In genomic region chr7:45638623-45639401, GRCm38 (mm10) we compare ENCODE assay signal across 7 mouse cellular contexts. TPM values are rescaled to one million over a fixed set of nuclear protein-coding genes. Genes with fewer than 3 reads are reported as not detected.
DNase-seq lines count a peak whose midpoint lies in the region; ATAC-seq and TF ChIP-seq lines count a peak whose summit lies in the region.

No protein-coding gene starts in this region.

- 29% methylated on average over 29 of the region's 29 CpGs for WGBS in heart, embryonic 11.5 days (ENCODE audit: insufficient replicate concordance)
- WGBS in kidney, embryonic 15.5 days, result 21% methylated on average over 29 of the region's 29 CpGs
- WGBS in limb, embryonic 12.5 days, result 18% methylated on average over 29 of the region's 29 CpGs
- 16% methylated on average over 29 of the region's 29 CpGs for WGBS in midbrain, embryonic 16.5 days

- H3K4me3 ChIP-seq in embryonic fibroblast, embryonic 13.5 days (ENCODE audit: insufficient read depth, low read length), result peak overlapping the region; percentile 30
- H3K4me3 ChIP-seq in heart, embryonic 11.5 days (ENCODE audit: low read depth, low read length), result 0 out of 2 replicates have a peak overlapping the region, but pooled peaks have one; percentile 22
- H3K4me3 ChIP-seq in kidney, embryonic 15.5 days (replicated peaks), result peak overlapping the region; percentile 33
- peak overlapping the region; percentile 32 for H3K4me3 ChIP-seq in limb, embryonic 12.5 days (replicated peaks)
- peak overlapping the region; percentile 37 for H3K4me3 ChIP-seq in midbrain, embryonic 16.5 days (ENCODE audit: low read depth, low read length)
- H3K4me3 ChIP-seq in testis, adult 2 months (ENCODE audit: control insufficient read depth, low read depth, low read length), result peak overlapping the region; percentile 11

- ATAC-seq in heart, embryonic 11.5 days (replicated peaks; ENCODE audit: insufficient number of reproducible peaks, low FRiP score, low TSS enrichment), result peak; percentile 56
- ATAC-seq in kidney, embryonic 15.5 days (replicated peaks; ENCODE audit: low FRiP score), result peak; percentile 79
- ATAC-seq in limb, embryonic 12.5 days (ENCODE audit: insufficient number of reproducible peaks, insufficient read depth, low FRiP score, low TSS enrichment, low read depth), result peak; percentile 77
- ATAC-seq in midbrain, embryonic 16.5 days, result peak; percentile 89

- DNase-seq in brain, embryonic 18.5 days (ENCODE audit: low read depth, low spot score), result peak; percentile 97

- peak; percentile 85 for TF ChIP-seq POLR2A in embryonic fibroblast, embryonic 13.5 days (IDR thresholded peaks at IDR 0.05; ENCODE audit: low read depth, low read length)
- TF ChIP-seq POLR2A in testis, adult 2 months (IDR thresholded peaks at IDR 0.05; ENCODE audit: control insufficient read depth, low read depth, low read length), result peak; percentile 70; the same call in 1 of the 2 replicates

- TF ChIP-seq CTCF in embryonic fibroblast, embryonic 13.5 days (IDR thresholded peaks at IDR 0.05; ENCODE audit: borderline replicate concordance, insufficient read depth, low read length), result no peak
- TF ChIP-seq CTCF in testis, adult 2 months (IDR thresholded peaks at IDR 0.05; ENCODE audit: control insufficient read depth, insufficient read depth, insufficient replicate concordance, low read depth, low read length), result no peak

- H3K27me3 ChIP-seq in heart, embryonic 11.5 days (ENCODE audit: control insufficient read depth, insufficient read depth, low read length), result no peaks in the 10 kb centered on the region
- H3K27me3 ChIP-seq in kidney, embryonic 15.5 days, result no peaks in the 10 kb centered on the region
- no peaks in the 10 kb centered on the region; the same call in 1 of the 2 replicates for H3K27me3 ChIP-seq in limb, embryonic 12.5 days
- H3K27me3 ChIP-seq in midbrain, embryonic 16.5 days (ENCODE audit: control insufficient read depth, insufficient read depth, low read depth, low read length), result no peaks in the 10 kb centered on the region
- no peaks in the 10 kb centered on the region for H3K27me3 ChIP-seq in testis, adult 2 months (ENCODE audit: control insufficient read depth, insufficient read depth, low read length)

- H3K4me2 ChIP-seq in heart, embryonic 11.5 days, result peak overlapping the region; percentile 44
- peak overlapping the region; percentile 55 for H3K4me2 ChIP-seq in kidney, embryonic 15.5 days
- H3K4me2 ChIP-seq in limb, embryonic 12.5 days, result peak overlapping the region; percentile 51
- peak overlapping the region; percentile 53 for H3K4me2 ChIP-seq in midbrain, embryonic 16.5 days (ENCODE audit: low read length)

- H3K36me3 ChIP-seq in heart, embryonic 11.5 days (ENCODE audit: control insufficient read depth, insufficient read depth, low read length), result 0 out of 2 replicates have a peak, but pooled peaks cover 5% of the 10 kb centered on the region
- H3K36me3 ChIP-seq in kidney, embryonic 15.5 days, result peaks cover 14% of the 10 kb centered on the region; the same call in 1 of the 2 replicates
- H3K36me3 ChIP-seq in limb, embryonic 12.5 days, result peaks cover 14% of the 10 kb centered on the region; the same call in 1 of the 2 replicates
- H3K36me3 ChIP-seq in midbrain, embryonic 16.5 days (ENCODE audit: control insufficient read depth, insufficient read depth, low read length), result peaks cover 13% of the 10 kb centered on the region
- no peaks in the 10 kb centered on the region for H3K36me3 ChIP-seq in testis, adult 2 months (ENCODE audit: control insufficient read depth, insufficient read depth, low read length)

- no peak overlapping the region for H3K9ac ChIP-seq in heart, embryonic 11.5 days (ENCODE audit: low read depth, low read length)
- no peak overlapping the region for H3K9ac ChIP-seq in kidney, embryonic 15.5 days
- 0 out of 2 replicates have a peak overlapping the region, but pooled peaks have one; percentile 38 for H3K9ac ChIP-seq in limb, embryonic 12.5 days (replicated peaks)
- peak overlapping the region; percentile 27; the same call in 1 of the 2 replicates for H3K9ac ChIP-seq in midbrain, embryonic 16.5 days (ENCODE audit: low read depth, low read length)

- H3K27ac ChIP-seq in embryonic fibroblast, embryonic 13.5 days (ENCODE audit: insufficient read depth, low read length), result no peak overlapping the region
- no peak overlapping the region for H3K27ac ChIP-seq in heart, embryonic 11.5 days (ENCODE audit: low read depth, low read length)
- peak overlapping the region; percentile 23; the same call in 1 of the 2 replicates for H3K27ac ChIP-seq in kidney, embryonic 15.5 days
- 0 out of 2 replicates have a peak overlapping the region, but pooled peaks have one; percentile 53 for H3K27ac ChIP-seq in limb, embryonic 12.5 days
- H3K27ac ChIP-seq in midbrain, embryonic 16.5 days (ENCODE audit: low read length), result 0 out of 2 replicates have a peak overlapping the region, but pooled peaks have one; percentile 50
- H3K27ac ChIP-seq in testis, adult 2 months (ENCODE audit: control insufficient read depth, insufficient read depth, low read depth, low read length), result no peak overlapping the region

- H3K4me1 ChIP-seq in embryonic fibroblast, embryonic 13.5 days (ENCODE audit: control insufficient read depth, insufficient read depth, low read length), result no peaks in the 10 kb centered on the region
- peaks cover 36% of the 10 kb centered on the region for H3K4me1 ChIP-seq in heart, embryonic 11.5 days (ENCODE audit: control insufficient read depth, insufficient read depth, low read length)
- H3K4me1 ChIP-seq in kidney, embryonic 15.5 days, result peaks cover 78% of the 10 kb centered on the region
- peaks cover 37% of the 10 kb centered on the region for H3K4me1 ChIP-seq in limb, embryonic 12.5 days (replicated peaks)
- H3K4me1 ChIP-seq in midbrain, embryonic 16.5 days (ENCODE audit: control insufficient read depth, insufficient read depth, low read length), result peaks cover 14% of the 10 kb centered on the region
- H3K4me1 ChIP-seq in testis, adult 2 months (ENCODE audit: control insufficient read depth, insufficient read depth, low read length), result peaks cover 21% of the 10 kb centered on the region

- no peaks in the 10 kb centered on the region for H3K9me3 ChIP-seq in heart, embryonic 11.5 days (replicated peaks; ENCODE audit: control insufficient read depth, low read length)
- no peaks in the 10 kb centered on the region for H3K9me3 ChIP-seq in kidney, embryonic 15.5 days (replicated peaks)
- no peaks in the 10 kb centered on the region for H3K9me3 ChIP-seq in limb, embryonic 12.5 days
- no peaks in the 10 kb centered on the region for H3K9me3 ChIP-seq in midbrain, embryonic 16.5 days (replicated peaks; ENCODE audit: control insufficient read depth, low read length, poor library complexity, severe bottlenecking)

RNA-seq across cellular contexts. Expression of gene Mamstr, which starts 1.0 kb away (rescaled TPM):
- polyA plus RNA-seq in embryonic fibroblast, embryonic 13.5 days (2011; ENCODE audit: insufficient read length, low read depth, missing spikeins), result 0.70 and 1.8 TPM in 2 replicates
- polyA plus RNA-seq in heart, embryonic 11.5 days (2014; fragmentation: Nextera tagmentation; extraction: Ambion mirVana), result 3.4 and 4.0 TPM in 2 replicates
- 7.5 and 9.0 TPM in 2 replicates for polyA plus RNA-seq in kidney, embryonic 15.5 days (2015; fragmentation: Nextera tagmentation; extraction: Ambion mirVana)
- 5.7 and 5.9 TPM in 2 replicates for polyA plus RNA-seq in limb, embryonic 12.5 days (2016; fragmentation: Nextera tagmentation; extraction: Ambion mirVana)
- polyA plus RNA-seq in midbrain, embryonic 16.5 days (2015; fragmentation: Nextera tagmentation; extraction: Ambion mirVana), result 3.4 and 4.6 TPM in 2 replicates
- 0.74 and 1.3 TPM in 2 replicates for polyA plus RNA-seq in testis, adult 2 months (2012; rRNA removed)

RNA-seq across cellular contexts. Expression of gene Rasip1, which starts 11.5 kb away (rescaled TPM):
- polyA plus RNA-seq in embryonic fibroblast, embryonic 13.5 days (2011; ENCODE audit: insufficient read length, low read depth, missing spikeins), result 0.15 and 0.37 TPM in 2 replicates
- 13.9 and 14.5 TPM in 2 replicates for polyA plus RNA-seq in heart, embryonic 11.5 days (2014; fragmentation: Nextera tagmentation; extraction: Ambion mirVana)
- polyA plus RNA-seq in kidney, embryonic 15.5 days (2015; fragmentation: Nextera tagmentation; extraction: Ambion mirVana), result 16.1 and 18.0 TPM in 2 replicates
- polyA plus RNA-seq in limb, embryonic 12.5 days (2016; fragmentation: Nextera tagmentation; extraction: Ambion mirVana), result 11.7 and 13.4 TPM in 2 replicates
- polyA plus RNA-seq in midbrain, embryonic 16.5 days (2015; fragmentation: Nextera tagmentation; extraction: Ambion mirVana), result 17.2 and 18.5 TPM in 2 replicates
- polyA plus RNA-seq in testis, adult 2 months (2012; rRNA removed), result 5.1 and 5.4 TPM in 2 replicates

RNA-seq across cellular contexts. Expression of gene Izumo1, which starts 17.2 kb away (rescaled TPM):
- polyA plus RNA-seq in embryonic fibroblast, embryonic 13.5 days (2011; ENCODE audit: insufficient read length, low read depth, missing spikeins), result not detected in 2 replicates
- polyA plus RNA-seq in heart, embryonic 11.5 days (2014; fragmentation: Nextera tagmentation; extraction: Ambion mirVana), result 0.34 and 0.35 TPM in 2 replicates
- 0.14 and 0.17 TPM in 2 replicates for polyA plus RNA-seq in kidney, embryonic 15.5 days (2015; fragmentation: Nextera tagmentation; extraction: Ambion mirVana)
- polyA plus RNA-seq in limb, embryonic 12.5 days (2016; fragmentation: Nextera tagmentation; extraction: Ambion mirVana), result 0.13 and 0.17 TPM in 2 replicates
- polyA plus RNA-seq in midbrain, embryonic 16.5 days (2015; fragmentation: Nextera tagmentation; extraction: Ambion mirVana), result not detected in 2 replicates
- polyA plus RNA-seq in testis, adult 2 months (2012; rRNA removed), result 77.5 and 95.6 TPM in 2 replicates

RNA-seq across cellular contexts. Expression of gene Fut1, which starts 21.7 kb away (rescaled TPM):
- polyA plus RNA-seq in embryonic fibroblast, embryonic 13.5 days (2011; ENCODE audit: insufficient read length, low read depth, missing spikeins), result not detected in 2 replicates
- polyA plus RNA-seq in heart, embryonic 11.5 days (2014; fragmentation: Nextera tagmentation; extraction: Ambion mirVana), result not detected in 2 replicates
- polyA plus RNA-seq in kidney, embryonic 15.5 days (2015; fragmentation: Nextera tagmentation; extraction: Ambion mirVana), result 0.06 and 0.21 TPM in 2 replicates
- polyA plus RNA-seq in limb, embryonic 12.5 days (2016; fragmentation: Nextera tagmentation; extraction: Ambion mirVana), result not detected in 2 replicates
- polyA plus RNA-seq in midbrain, embryonic 16.5 days (2015; fragmentation: Nextera tagmentation; extraction: Ambion mirVana), result not detected in 2 replicates
- 0.08 and 0.21 TPM in 2 replicates for polyA plus RNA-seq in testis, adult 2 months (2012; rRNA removed)

RNA-seq across cellular contexts. Expression of gene Fgf21, which starts 23.5 kb away (rescaled TPM):
- 1.4 and 5.2 TPM in 2 replicates for polyA plus RNA-seq in embryonic fibroblast, embryonic 13.5 days (2011; ENCODE audit: insufficient read length, low read depth, missing spikeins)
- polyA plus RNA-seq in heart, embryonic 11.5 days (2014; fragmentation: Nextera tagmentation; extraction: Ambion mirVana), result not detected in 2 replicates
- 0.32 TPM in 1 of 2 replicates, not detected in the other for polyA plus RNA-seq in kidney, embryonic 15.5 days (2015; fragmentation: Nextera tagmentation; extraction: Ambion mirVana)
- not detected in 2 replicates for polyA plus RNA-seq in limb, embryonic 12.5 days (2016; fragmentation: Nextera tagmentation; extraction: Ambion mirVana)
- polyA plus RNA-seq in midbrain, embryonic 16.5 days (2015; fragmentation: Nextera tagmentation; extraction: Ambion mirVana), result not detected in 2 replicates
- polyA plus RNA-seq in testis, adult 2 months (2012; rRNA removed), result 3.6 and 3.7 TPM in 2 replicates

Comparison
In these comparisons a context has a peak if more than half of its experiments do, and no peak if none do; other contexts are left out.
1. H3K27ac ChIP-seq: peak in kidney, embryonic 15.5 days (single experiment), limb, embryonic 12.5 days (single experiment) and midbrain, embryonic 16.5 days (single experiment); none in embryonic fibroblast, embryonic 13.5 days (single experiment), heart, embryonic 11.5 days (single experiment) and testis, adult 2 months (single experiment).
2. H3K9ac ChIP-seq: peak in limb, embryonic 12.5 days (single experiment) and midbrain, embryonic 16.5 days (single experiment); none in heart, embryonic 11.5 days (single experiment) and kidney, embryonic 15.5 days (single experiment).
3. RNA of gene Izumo1, which starts 17.2 kb away (polyA plus RNA-seq): 77.5 to 95.6 TPM in testis, adult 2 months; 0.34 to 0.35 TPM in heart, embryonic 11.5 days, 0.14 to 0.17 TPM in kidney, embryonic 15.5 days, 0.13 to 0.17 TPM in limb, embryonic 12.5 days, not detected in midbrain, embryonic 16.5 days and not detected in embryonic fibroblast, embryonic 13.5 days; every median in the first group is over 10 times any median in the second.
4. Peak in every context shown above with its lines, with median percentiles within 50 percentile points of each other: H3K4me3 ChIP-seq, ATAC-seq and H3K4me2 ChIP-seq.